Mouse (Mus musculus): ENCODE data around the gene Uchl1.

The Uchl1 gene

GRCm38 (mm10) chr5:66710445-66711019 lies 34.6 kb downstream of the Uchl1 start:
- no peak for DNase-seq

- DNase-seq, result no peak
These were observed 36.9 kb downstream of the Uchl1 start for GRCm38 (mm10) chr5:66712801-66713200.

- DNase-seq, result no peak
These were observed 39.6 kb downstream of the Uchl1 start for GRCm38 (mm10) chr5:66715498-66715931.

GRCm38 (mm10) chr5:66717931-66718330 lies 42.0 kb downstream of the Uchl1 start:
- no peak for DNase-seq

GRCm38 (mm10) chr5:66718413-66718812 lies 42.5 kb downstream of the Uchl1 start:
- no peak for DNase-seq

GRCm38 (mm10) chr5:66718880-66719279 lies 43.0 kb downstream of the Uchl1 start:
- no peak for DNase-seq

- DNase-seq, result no peak
These were observed 45.0 kb downstream of the Uchl1 start for GRCm38 (mm10) chr5:66720921-66721320.

GRCm38 (mm10) chr5:66722586-66722985 lies 46.7 kb downstream of the Uchl1 start:
- DNase-seq, result no peak

- DNase-seq, result no peak
These were observed 47.1 kb downstream of the Uchl1 start for GRCm38 (mm10) chr5:66723037-66723436.

- DNase-seq, result no peak
These were observed 47.7 kb downstream of the Uchl1 start for GRCm38 (mm10) chr5:66723626-66724025.

GRCm38 (mm10) chr5:66729306-66729705 lies 53.4 kb downstream of the Uchl1 start:
- DNase-seq, result no peak

GRCm38 (mm10) chr5:66730621-66731301 lies 54.9 kb downstream of the Uchl1 start:
- DNase-seq, result peak; percentile 89

- DNase-seq, result no peak
These were observed 55.4 kb downstream of the Uchl1 start for GRCm38 (mm10) chr5:66731302-66731697.

- no peak for DNase-seq
These were observed 57.7 kb downstream of the Uchl1 start for GRCm38 (mm10) chr5:66733556-66733955.

Data from embryo, embryonic 11 days (tissue).